Mouse (Mus musculus): Measurements from ENCODE around the gene Stk16.

- TF ChIP-seq CTCF (IDR thresholded peaks at IDR 0.05; ENCODE audit: low read depth) (no peak), EP300 (IDR thresholded peaks at IDR 0.05; ENCODE audit: low read depth) (no peak)
Observed at GRCm38 (mm10) chr1:75201236-75201635, 9.4 kb upstream of the Stk16 start.

All from liver, postnatal 0 days (tissue).